Mouse (Mus musculus) small intestine, adult 2 months (tissue): ENCODE measurements at regions not wholly inside any gene's neighbourhood (a gene's known extent, or its start where the extent isn't known, plus 50 kb on each side); places are given as distances from the start of the nearest gene placed in this dataset.

ENCODE experiments used
- H3K27ac ChIP-seq: fragments of 200-500 bp; 2 replicates; pipeline ENCODE4 v1.5.1; 2012; ENCODE audit warnings: low read depth, low read length, control low read depth, inconsistent platforms; ENCODE audit not compliant: insufficient read depth
- H3K27me3 ChIP-seq: fragments of 200-500 bp; 2 replicates; pipeline ENCODE4 v1.6.1; 2012; ENCODE audit warnings: mild to moderate bottlenecking, moderate library complexity, low read length, inconsistent platforms; ENCODE audit not compliant: control insufficient read depth, insufficient read depth
- H3K36me3 ChIP-seq: fragments of 200-500 bp; 2 replicates; pipeline ENCODE4 v1.6.1; 2012; ENCODE audit warnings: mild to moderate bottlenecking, low read length, control low read depth, inconsistent platforms; ENCODE audit not compliant: control insufficient read depth, insufficient read depth
- H3K4me1 ChIP-seq: fragments of 200-500 bp; 2 replicates; pipeline ENCODE4 v1.6.1; 2012; ENCODE audit warnings: low read length, inconsistent platforms, mixed read lengths; ENCODE audit not compliant: control insufficient read depth, insufficient read depth, insufficient read length
- H3K4me3 ChIP-seq: fragments of 200-500 bp; 2 replicates; pipeline ENCODE4 v1.5.1; 2012; ENCODE audit warnings: low read depth, mild to moderate bottlenecking, control low read depth, inconsistent platforms, low read length, moderate library complexity
- CTCF ChIP-seq: fragments of 200-500 bp; IDR thresholded peaks from 2 replicates; pipeline ENCODE4 v1.5.1; 2012; ENCODE audit warnings: low read depth, mild to moderate bottlenecking, control low read depth, inconsistent platforms, low read length, moderate library complexity, mixed read lengths; ENCODE audit not compliant: insufficient replicate concordance, insufficient read length; ENCODE audit errors: extremely low read depth
- POLR2A ChIP-seq: fragments of 200-500 bp; IDR thresholded peaks from 2 replicates; pipeline ENCODE4 v1.6.1; 2012; ENCODE audit warnings: low read depth, mild to moderate bottlenecking, control low read depth, inconsistent platforms, low read length, moderate library complexity
- WGBS: fragments of 180-500 bp; shearing (Covaris S2); methylation state at CpG from one replicate; pipeline ENCODE4 v1.1.7; 2018; 5-methylcytosine and 5-hydroxymethylcytosine counted together

DNA sequence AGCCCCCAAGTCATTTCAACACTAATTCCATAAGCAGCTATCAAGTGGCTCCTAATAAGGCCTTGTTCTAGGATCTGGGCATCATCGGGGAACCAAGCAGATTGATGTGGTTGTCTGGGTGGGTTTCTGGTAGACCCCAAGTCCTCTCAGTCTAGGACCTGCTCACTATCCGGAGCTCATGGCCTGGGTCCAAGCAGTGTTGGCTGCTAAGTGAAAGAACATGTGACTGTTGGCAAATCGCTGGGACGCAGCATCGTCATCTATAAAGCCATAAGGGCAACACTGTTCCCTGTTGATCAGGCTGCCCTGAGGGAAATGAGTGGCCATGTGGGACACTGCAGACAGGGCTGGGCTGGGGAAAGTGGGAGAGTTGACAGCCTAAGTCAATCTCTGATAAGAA is 50.2 kb upstream of the Lrfn2 start:
- WGBS: 71% methylated on average over 5 of the region's 5 CpGs
- Histone ChIP-seq H3K27ac (no peak overlapping the region), H3K36me3 (no peaks in the 10 kb centered on the region), H3K4me3 (no peak overlapping the region), H3K27me3 (no peaks in the 10 kb centered on the region), H3K4me1 (no peaks in the 10 kb centered on the region)
- TF ChIP-seq POLR2A (no peak), CTCF (no peak)
